23 mouse cellular contexts compared by ENCODE assay signal in the genomic region with DNA sequence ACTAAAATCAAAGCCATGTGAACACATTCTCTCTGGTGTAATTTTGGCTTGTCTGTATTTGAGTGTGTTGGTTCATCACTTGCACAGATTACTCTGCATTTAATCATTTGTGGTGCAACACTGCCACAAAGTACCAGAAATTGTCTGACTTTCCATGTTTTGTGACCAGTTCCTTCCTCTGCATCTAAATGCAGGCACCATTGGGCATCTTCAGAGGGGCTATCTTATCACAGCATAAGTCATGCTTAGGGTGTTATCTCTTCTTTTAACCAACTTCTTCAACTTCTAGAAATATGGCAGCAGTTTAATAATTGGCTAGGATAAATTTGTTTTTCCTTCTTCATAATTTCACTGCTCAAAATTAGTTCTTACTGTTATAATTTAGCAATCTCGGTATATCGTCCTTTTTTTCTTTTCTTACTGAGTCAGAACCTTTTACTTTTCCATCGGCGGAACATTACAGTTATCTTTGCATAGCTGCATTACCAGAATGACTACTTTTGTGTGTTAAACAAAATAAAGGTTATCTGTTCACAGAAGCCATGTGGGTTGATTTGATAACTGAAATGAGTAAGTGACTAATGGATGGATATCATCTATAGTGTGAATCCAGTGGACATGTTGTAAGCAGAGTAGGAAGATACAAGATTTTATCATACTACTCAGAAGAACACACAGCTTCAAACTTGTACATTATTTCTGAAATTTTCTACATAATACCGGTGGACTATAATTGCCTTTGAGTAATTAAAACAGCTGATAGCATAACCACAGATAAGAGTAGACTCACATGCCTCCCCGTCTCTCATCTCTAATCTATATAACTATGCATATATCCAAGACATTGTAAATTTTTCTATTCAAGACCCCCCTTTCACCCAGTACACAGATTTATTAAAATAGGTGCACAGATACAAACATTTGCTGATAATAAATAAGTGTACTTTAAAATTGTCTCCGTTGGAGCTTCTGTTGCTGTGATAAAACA. TPM values are rescaled to one million over a fixed set of nuclear protein-coding genes. Genes with fewer than 3 reads are reported as not detected.
A peak's percentile ranks its signal among the peaks of the same experiment; 100 is the strongest.
DNase-seq lines count a peak whose midpoint lies in the region; ATAC-seq and TF ChIP-seq lines count a peak whose summit lies in the region.
"Had no signal": no experiment of that assay in that cellular context is flagged by ENCODE, and none has a peak within 500 bp of the region (broad histone marks: within the 10 kb centered on the region; RNA-seq: fewer than 3 reads in every experiment).

No protein-coding gene starts in this region.

- H3K4me3 ChIP-seq in G1E (ENCODE audit: low read depth, low read length), result no peak overlapping the region
- no peak overlapping the region for H3K4me3 ChIP-seq in liver, embryonic 14.5 days (ENCODE audit: insufficient read depth in 1 of 2, low read depth in 2 of 2, low read length in 2 of 2)
- H3K4me3 ChIP-seq: embryonic facial prominence, embryonic 13.5 days; forebrain, embryonic 12.5 days; heart, adult 2 months; heart, embryonic 15.5 days; hindbrain, embryonic 13.5 days had no signal

- H3K36me3 ChIP-seq in G1E (replicated peaks), result no peaks in the 10 kb centered on the region
- no peaks in the 10 kb centered on the region for H3K36me3 ChIP-seq in liver, embryonic 14.5 days (replicated peaks; ENCODE audit: control insufficient read depth, insufficient read depth, low read depth)
- H3K36me3 ChIP-seq: embryonic facial prominence, embryonic 13.5 days; forebrain, embryonic 12.5 days; heart, embryonic 15.5 days; hindbrain, embryonic 13.5 days had no signal

- no peak for DNase-seq in G1E (ENCODE audit: low spot score)
- DNase-seq in c-Kit-positive CD71-positive TER-119-positive erythroid progenitor cells, embryonic 14.5 days (ENCODE audit: low spot score), result peak; percentile 58
- peak in 2 of 3 experiments; percentile 38 to 45 for DNase-seq in liver, embryonic 14.5 days (ENCODE audit: low read depth in 3 of 3, low spot score in 3 of 3)
- DNase-seq in cerebellum, postnatal 4 days (ENCODE audit: low spot score in 2 of 2), result no peak
- no peak for DNase-seq in right cerebral cortex, postnatal 36 days (ENCODE audit: low spot score in 2 of 2)
- DNase-seq in T-cell, adult 2 months (ENCODE audit: low spot score), result no peak
- DNase-seq: adrenal gland, postnatal 14 days; B cell, adult 2 months; cerebellum, adult 2 months; cerebellum, postnatal 10 days; forebrain, postnatal 0 days; gastrocnemius, postnatal 14 days; heart, adult 2 months; heart, postnatal 14 days had no signal

- no peak for TF ChIP-seq CTCF in G1E (IDR thresholded peaks at IDR 0.05; ENCODE audit: low read depth, low read length)
- TF ChIP-seq CTCF in liver, embryonic 14.5 days (IDR thresholded peaks at IDR 0.05; ENCODE audit: low read depth), result no peak

- TF ChIP-seq EP300 in liver, embryonic 14.5 days (IDR thresholded peaks at IDR 0.05; ENCODE audit: low read depth), result peak; percentile 69

- no peak overlapping the region for H3K9ac ChIP-seq in liver, embryonic 14.5 days (replicated peaks)
- H3K9ac ChIP-seq: embryonic facial prominence, embryonic 13.5 days; forebrain, embryonic 12.5 days; forebrain, postnatal 0 days; heart, embryonic 15.5 days; hindbrain, embryonic 13.5 days had no signal

- H3K27me3 ChIP-seq in G1E (ENCODE audit: insufficient read depth, low read length), result peaks cover 9% of the 10 kb centered on the region; the same call in 1 of the 2 replicates
- no peaks in the 10 kb centered on the region for H3K27me3 ChIP-seq in liver, embryonic 14.5 days (ENCODE audit: control insufficient read depth, insufficient read depth, low read length)
- H3K27me3 ChIP-seq: embryonic facial prominence, embryonic 13.5 days; forebrain, embryonic 12.5 days; heart, embryonic 15.5 days; hindbrain, embryonic 13.5 days had no signal

- peak; percentile 86 for ATAC-seq in G1E (ENCODE audit: extremely low read depth, insufficient number of reproducible peaks, low FRiP score, poor library complexity, severe bottlenecking)
- peak; percentile 62; the same call in 1 of the 2 replicates for ATAC-seq in liver, embryonic 14.5 days (ENCODE audit: insufficient read depth)
- ATAC-seq in megakaryocyte progenitor cell, adult 5-6 weeks (replicated peaks; ENCODE audit: poor library complexity), result peak; percentile 42
- ATAC-seq in activated CD4-positive, CD25-positive, alpha-beta regulatory T cell, adult 4 months, result no peak
- ATAC-seq: CD4-positive, CD25-positive, alpha-beta regulatory T cell, adult 4 months; forebrain, postnatal 0 days; hindbrain, postnatal 0 days had no signal

- H3K4me1 ChIP-seq in G1E (ENCODE audit: insufficient read depth, low read depth, low read length), result peaks cover 51% of the 10 kb centered on the region
- H3K4me1 ChIP-seq in liver, embryonic 14.5 days (replicated peaks; ENCODE audit: control insufficient read depth in 2 of 2, insufficient read depth in 2 of 2, low read length in 1 of 2), result peaks cover 11 to 13% of the 10 kb centered on the region in 2 experiments
- H3K4me1 ChIP-seq: embryonic facial prominence, embryonic 13.5 days; forebrain, embryonic 12.5 days; hindbrain, embryonic 13.5 days had no signal

- H3K9me3 ChIP-seq in G1E (replicated peaks), result peaks cover 3% of the 10 kb centered on the region
- H3K9me3 ChIP-seq in liver, embryonic 14.5 days (ENCODE audit: control insufficient read depth, low read length), result no peaks in the 10 kb centered on the region
- H3K9me3 ChIP-seq: embryonic facial prominence, embryonic 13.5 days; forebrain, embryonic 12.5 days; heart, embryonic 15.5 days; hindbrain, embryonic 13.5 days had no signal

- peak overlapping the region; percentile 24 for H3K4me2 ChIP-seq in liver, embryonic 14.5 days (ENCODE audit: low read depth)
- H3K4me2 ChIP-seq: embryonic facial prominence, embryonic 13.5 days; forebrain, embryonic 12.5 days; heart, embryonic 11.5 days; heart, embryonic 15.5 days; hindbrain, embryonic 13.5 days had no signal

- no peak overlapping the region for H3K27ac ChIP-seq in liver, embryonic 14.5 days
- H3K27ac ChIP-seq: embryonic facial prominence, embryonic 13.5 days; forebrain, embryonic 12.5 days; heart, adult 2 months; heart, embryonic 15.5 days; hindbrain, embryonic 13.5 days; hindbrain, postnatal 0 days had no signal

- WGBS in liver, embryonic 14.5 days (ENCODE audit: insufficient replicate concordance), result 35% methylated on average over 7 of the region's 7 CpGs

RNA-seq across cellular contexts. Expression of gene Vcl, which starts 12.3 kb away (rescaled TPM):
- total RNA-seq in G1E (2014; fragmentation: Nextera tagmentation) (124 and 125 TPM in 2 replicates), G1E (2017) (34.6 and 36.9 TPM in 2 replicates)
- polyA plus RNA-seq in G1E (2012), result 14.3 and 47.3 TPM in 2 replicates
- polyA plus RNA-seq in liver, embryonic 14.5 days (2012; rRNA removed), result 13.8 and 16.5 TPM in 2 replicates
- polyA plus RNA-seq in liver, embryonic 14.5 days (2014; fragmentation: Nextera tagmentation; extraction: Ambion mirVana), result 17.1 and 21.7 TPM in 2 replicates
- total RNA-seq in megakaryocyte progenitor cell, adult 5-6 weeks (2015), result 42.9 and 50.6 TPM in 2 replicates
- total RNA-seq in megakaryocyte progenitor cell, adult 5-6 weeks (2017), result 30.0 and 32.3 TPM in 2 replicates
- 1 to 10 TPM in 1 of 2 experiments, under 1 TPM in 1; 0.89 to 1.0 TPM for polyA plus RNA-seq in activated CD4-positive, CD25-positive, alpha-beta regulatory T cell, adult 4 months (2017; shearing (Covaris generic))

Comparison
In these comparisons a context has a peak if more than half of its experiments do, and no peak if none do; other contexts are left out.
1. DNase-seq: peak in c-Kit-positive CD71-positive TER-119-positive erythroid progenitor cells, embryonic 14.5 days (single experiment) and liver, embryonic 14.5 days (2 of 3); none in G1E (single experiment), cerebellum, postnatal 4 days (0 of 2), right cerebral cortex, postnatal 36 days (0 of 2) and T-cell, adult 2 months (single experiment).